Mouse (Mus musculus) right cerebral cortex, postnatal 4 days (tissue): ENCODE results near the gene Brca1.
"Not testable (repeated sequence)": the region's sequence is repeated elsewhere in the genome, so short reads cannot be mapped to it uniquely, and the experiment has no call there.

ENCODE experiments used
- DNase-seq: peaks from one replicate; pipeline ENCODE4 v3.0.0-alpha.2; 2022

The Brca1 gene

DNA sequence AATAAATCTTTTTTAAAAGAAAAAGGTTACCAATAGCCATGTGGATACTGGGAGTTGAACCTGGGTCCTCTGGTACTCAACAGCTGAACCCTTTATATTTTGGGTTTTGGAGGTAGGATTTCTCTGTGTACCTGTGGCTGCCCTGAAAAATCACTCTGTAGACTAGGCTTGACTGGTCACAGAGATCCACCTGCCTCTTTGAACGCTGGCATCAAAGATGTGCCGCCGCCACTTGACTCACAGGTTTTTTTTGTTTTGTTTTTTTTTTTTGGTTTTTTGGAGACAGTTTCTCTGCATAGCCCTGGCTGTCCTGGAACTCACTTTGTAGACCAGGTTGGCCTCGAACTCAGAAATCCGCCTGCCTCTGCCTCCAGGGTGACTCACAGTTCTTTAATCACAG, 104.0 kb downstream of the Brca1 start:
- no peak for DNase-seq

DNA sequence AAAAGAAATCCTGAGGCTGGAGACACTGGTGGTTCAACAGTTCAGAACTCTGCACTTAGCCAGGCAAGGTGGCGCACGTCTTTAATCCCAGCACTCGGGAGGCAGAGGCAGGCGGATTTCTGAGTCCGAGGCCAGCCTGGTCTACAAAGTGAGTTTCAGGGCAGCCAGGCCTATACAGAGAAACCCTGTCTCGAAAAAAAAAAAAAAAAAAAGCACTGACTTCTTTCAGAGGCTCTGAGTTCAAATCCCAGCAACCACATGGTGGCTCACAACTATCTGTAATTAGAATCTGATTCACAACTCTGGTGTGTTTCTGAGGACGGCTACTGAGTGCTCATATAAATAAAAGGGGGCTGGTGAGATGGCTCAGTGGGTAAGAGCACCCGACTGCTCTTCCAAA, 104.9 kb downstream of the Brca1 start:
- DNase-seq = not testable (repeated sequence)

DNA sequence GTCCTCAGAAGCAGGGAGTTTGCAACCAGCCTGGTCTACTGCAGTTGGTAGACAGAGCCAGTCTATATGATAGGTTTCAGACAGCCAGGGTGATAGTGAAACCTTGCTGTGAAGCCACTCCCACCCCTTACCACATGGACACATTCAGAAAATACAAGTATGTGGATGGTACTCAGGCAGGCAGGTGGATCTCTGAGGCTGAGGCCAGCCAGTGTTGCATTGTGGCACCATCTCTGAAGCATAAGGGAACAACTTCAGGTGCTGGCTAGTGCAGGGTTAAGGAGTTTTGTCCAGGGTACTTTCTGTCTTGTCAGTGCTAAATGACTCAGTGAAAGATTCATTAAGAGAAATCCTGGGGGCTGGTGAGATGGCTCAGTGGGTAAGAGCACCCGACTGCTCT, 105.4 kb downstream of the Brca1 start:
- no peak for DNase-seq

DNA sequence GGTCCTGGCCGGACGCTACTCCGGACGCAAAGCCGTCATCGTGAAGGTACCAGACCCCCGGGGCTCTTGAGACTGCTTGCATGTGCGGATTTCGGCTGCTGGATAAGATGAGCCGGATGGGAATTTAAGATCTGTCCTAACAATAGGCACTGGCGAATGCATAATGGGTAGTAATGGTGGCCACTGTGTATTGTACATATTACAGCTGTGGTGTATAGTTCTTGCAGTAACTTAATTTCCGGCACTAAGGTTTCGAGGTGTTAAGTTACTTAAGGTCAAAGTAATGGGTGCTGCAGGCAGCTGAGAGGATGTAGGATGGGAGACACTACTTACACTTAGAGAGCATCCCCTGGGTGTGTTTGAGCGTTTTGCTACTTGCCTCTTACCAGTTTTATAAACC, 109.0 kb downstream of the Brca1 start:
- DNase-seq = no peak

DNA sequence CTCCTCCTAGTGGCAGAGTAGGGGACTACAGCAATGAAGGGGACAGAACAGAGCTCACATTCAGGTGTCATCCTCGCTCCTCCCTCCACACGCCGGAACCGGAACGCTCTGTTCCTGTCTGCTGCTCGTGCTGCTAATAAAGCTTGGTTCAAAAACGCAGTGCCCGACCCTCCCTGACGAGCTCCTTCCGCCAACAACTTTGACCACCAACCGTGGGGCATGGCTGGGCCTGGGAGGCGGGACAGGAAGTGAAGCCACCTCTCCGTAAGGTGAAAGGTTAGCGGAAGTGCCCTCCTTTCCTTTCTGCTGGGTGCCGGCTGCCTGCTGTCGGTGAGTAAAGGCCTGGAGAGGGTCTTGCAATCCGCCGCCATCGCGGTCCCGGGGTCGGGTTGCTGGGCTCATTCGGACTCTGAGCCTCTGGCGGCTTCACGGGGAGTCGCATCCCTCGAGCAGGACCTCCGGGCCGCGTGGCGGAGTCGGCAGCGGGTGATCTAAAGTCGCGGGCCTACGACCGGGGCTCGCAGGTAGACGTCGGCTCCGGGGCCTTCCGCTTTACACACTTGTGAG, 109.5 kb downstream of the Brca1 start, which contains the start of gene Rpl27:
Rpl27 (plus strand) TSS at position 172 of the 567 bp plus-strand sequence.
- DNase-seq = peak; percentile 89

DNA sequence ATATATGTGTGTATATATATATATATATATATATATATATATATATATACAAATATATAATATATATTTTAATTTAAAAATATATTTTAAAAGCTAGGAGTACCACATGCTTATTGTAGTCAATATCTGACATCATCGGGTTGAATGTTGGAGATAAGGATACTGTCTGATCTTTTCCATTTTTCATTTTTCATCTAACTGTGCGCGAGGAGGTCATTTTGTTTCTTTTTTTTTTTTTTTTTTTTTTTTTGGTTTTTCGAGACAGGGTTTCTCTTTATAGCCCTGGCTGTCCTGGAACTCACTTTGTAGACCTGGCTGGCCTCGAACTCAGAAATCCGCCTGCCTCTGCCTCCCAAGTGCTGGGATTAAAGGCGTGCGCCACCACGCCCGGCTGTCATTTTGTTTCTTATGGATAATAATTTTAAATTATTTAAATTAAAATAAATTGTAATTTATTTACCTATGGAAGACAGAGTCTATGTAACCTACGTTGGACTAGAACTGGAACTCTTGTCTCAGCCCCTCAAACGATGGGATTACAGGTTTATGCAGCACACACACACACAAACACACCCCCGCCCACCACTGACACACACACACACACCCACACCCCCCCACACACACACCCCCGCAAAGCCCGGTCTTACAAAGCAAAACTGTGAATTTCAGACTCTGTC, 110.2 kb downstream of the Brca1 start:
- DNase-seq = not testable (repeated sequence)
